Mouse (Mus musculus): ENCODE measurements around the gene Keg1. TPM values are rescaled to one million over a fixed set of nuclear protein-coding genes. Genes with fewer than 3 reads are reported as not detected.
"Not testable (repeated sequence)": the region's sequence is repeated elsewhere in the genome, so short reads cannot be mapped to it uniquely, and the experiment has no call there.

Keg1 gene
- polyA plus RNA-seq, 1 experiment from 2014 or later, result not detected

DNA sequence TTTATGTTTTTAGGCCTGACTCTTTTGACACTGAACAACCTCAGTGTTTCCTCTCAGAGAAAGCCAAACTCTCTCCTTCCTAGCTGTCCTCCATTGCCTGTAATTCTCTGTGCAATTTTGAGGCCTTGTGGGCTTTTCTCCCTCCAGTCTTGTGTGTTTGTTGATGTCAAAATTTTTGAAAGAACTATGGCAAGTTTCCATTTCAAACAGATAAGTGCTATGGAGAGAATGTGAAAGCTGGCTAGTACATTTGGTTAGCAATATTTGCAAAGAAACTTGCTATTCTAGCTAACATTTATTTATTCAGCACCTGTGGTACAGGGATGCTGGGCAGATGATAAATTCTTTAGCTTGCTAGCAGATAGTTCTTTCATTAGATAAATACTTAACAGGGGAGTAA is 635 bp downstream of the Keg1 start:
- Histone ChIP-seq H3K4me1 (ENCODE audit: control insufficient read depth, insufficient read depth, low read length) (no peaks in the 10 kb centered on the region), H3K27ac (ENCODE audit: low read length) (no peak overlapping the region), H3K36me3 (ENCODE audit: control insufficient read depth, insufficient read depth, low read length) (no peaks in the 10 kb centered on the region), H3K27me3 (ENCODE audit: control insufficient read depth, insufficient read depth, low read length) (no peaks in the 10 kb centered on the region), H3K4me3 (ENCODE audit: low read depth, low read length) (no peak overlapping the region), H3K9me3 (ENCODE audit: control insufficient read depth, low read depth, low read length) (no peaks in the 10 kb centered on the region), H3K9ac (replicated peaks; ENCODE audit: low read depth, low read length) (no peak overlapping the region), H3K4me2 (replicated peaks; ENCODE audit: low read depth, low read length) (no peak overlapping the region)
- no peak for ATAC-seq (ENCODE audit: insufficient number of reproducible peaks, insufficient read depth, low FRiP score, low read depth)

DNA sequence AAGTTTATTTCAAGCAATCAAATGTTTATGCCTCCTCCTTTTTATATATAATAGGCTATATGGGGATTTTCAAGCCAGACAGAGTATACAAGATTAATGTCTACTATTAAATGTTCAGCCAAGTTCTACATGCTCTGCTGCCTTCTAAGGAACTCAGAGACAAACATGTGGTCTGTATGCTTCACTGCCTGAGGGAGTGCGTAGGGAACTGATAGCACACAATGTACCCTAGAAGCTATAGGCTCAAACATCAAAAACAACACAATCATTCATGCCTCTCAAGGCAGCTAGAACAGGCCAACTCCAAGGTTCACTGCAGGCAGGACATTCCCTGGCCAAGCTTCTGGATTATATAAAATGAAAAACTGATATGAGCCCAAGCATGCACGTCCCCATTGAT is 12.9 kb downstream of the Keg1 start:
- no peaks in the 10 kb centered on the region for H3K9me3 ChIP-seq (ENCODE audit: control insufficient read depth, low read depth, low read length)
- no peak overlapping the region for H3K4me2 ChIP-seq (replicated peaks; ENCODE audit: low read depth, low read length)
- no peak overlapping the region for H3K4me3 ChIP-seq (ENCODE audit: low read depth, low read length)
- H3K9ac ChIP-seq (replicated peaks; ENCODE audit: low read depth, low read length), result no peak overlapping the region
- ATAC-seq (ENCODE audit: insufficient number of reproducible peaks, insufficient read depth, low FRiP score, low read depth), result no peak
- H3K4me1 ChIP-seq (ENCODE audit: control insufficient read depth, insufficient read depth, low read length), result no peaks in the 10 kb centered on the region
- WGBS, result 67% methylated on average over 2 of the region's 2 CpGs
- H3K27me3 ChIP-seq (ENCODE audit: control insufficient read depth, insufficient read depth, low read length), result no peaks in the 10 kb centered on the region
- no peak overlapping the region for H3K27ac ChIP-seq (ENCODE audit: low read length)
- no peaks in the 10 kb centered on the region for H3K36me3 ChIP-seq (ENCODE audit: control insufficient read depth, insufficient read depth, low read length)

DNA sequence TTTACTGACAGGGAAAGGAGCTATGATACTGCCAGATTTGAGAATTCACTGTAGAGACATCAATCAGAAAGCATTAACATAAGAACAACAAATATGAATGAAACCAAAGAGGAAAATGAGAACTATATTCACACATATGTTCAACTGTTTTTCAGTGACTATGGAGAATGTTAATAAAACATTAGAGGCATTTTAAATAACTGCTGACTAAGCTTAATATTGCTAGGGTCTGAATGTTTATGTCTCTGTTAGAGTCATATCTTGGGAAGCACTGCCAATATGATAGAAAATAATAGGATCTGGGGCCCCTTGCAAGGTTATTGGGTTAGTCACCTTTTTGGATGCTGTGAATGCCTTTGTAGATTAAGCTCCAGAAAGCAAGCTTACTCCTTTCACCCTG is 13.4 kb downstream of the Keg1 start:
- Histone ChIP-seq H3K4me3 (ENCODE audit: low read depth, low read length) (no peak overlapping the region), H3K4me2 (replicated peaks; ENCODE audit: low read depth, low read length) (no peak overlapping the region), H3K9ac (replicated peaks; ENCODE audit: low read depth, low read length) (no peak overlapping the region), H3K36me3 (ENCODE audit: control insufficient read depth, insufficient read depth, low read length) (no peaks in the 10 kb centered on the region), H3K27ac (ENCODE audit: low read length) (no peak overlapping the region), H3K27me3 (ENCODE audit: control insufficient read depth, insufficient read depth, low read length) (no peaks in the 10 kb centered on the region), H3K4me1 (ENCODE audit: control insufficient read depth, insufficient read depth, low read length) (no peaks in the 10 kb centered on the region), H3K9me3 (ENCODE audit: control insufficient read depth, low read depth, low read length) (no peaks in the 10 kb centered on the region)
- ATAC-seq (ENCODE audit: insufficient number of reproducible peaks, insufficient read depth, low FRiP score, low read depth), result no peak

DNA sequence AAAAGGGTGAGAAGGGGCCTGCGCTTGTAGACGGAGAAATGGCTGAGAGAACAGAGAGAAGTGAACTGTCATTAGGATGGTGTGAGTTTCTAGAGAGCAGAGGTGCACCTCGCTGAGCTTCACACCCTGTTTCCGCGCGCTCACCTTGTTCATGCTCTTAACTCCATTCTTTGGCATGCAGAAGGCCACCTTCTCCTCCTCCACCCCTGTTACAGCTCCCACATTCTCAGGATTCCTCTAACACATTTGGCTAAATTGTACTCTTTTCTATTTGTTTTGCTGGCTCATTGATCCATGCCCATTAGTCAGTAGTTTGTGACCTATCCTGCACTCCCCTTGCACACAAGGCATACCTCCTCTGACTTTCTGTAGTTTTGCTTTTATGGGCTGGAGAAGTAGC is 23.6 kb downstream of the Keg1 start:
- no peaks in the 10 kb centered on the region for H3K4me1 ChIP-seq (ENCODE audit: control insufficient read depth, insufficient read depth, low read length)
- H3K36me3 ChIP-seq (ENCODE audit: control insufficient read depth, insufficient read depth, low read length), result no peaks in the 10 kb centered on the region
- H3K27ac ChIP-seq (ENCODE audit: low read length), result no peak overlapping the region
- no peak overlapping the region for H3K4me3 ChIP-seq (ENCODE audit: low read depth, low read length)
- no peak overlapping the region for H3K9ac ChIP-seq (replicated peaks; ENCODE audit: low read depth, low read length)
- no peaks in the 10 kb centered on the region for H3K27me3 ChIP-seq (ENCODE audit: control insufficient read depth, insufficient read depth, low read length)
- WGBS, result 66% methylated on average over 6 of the region's 6 CpGs
- no peak for ATAC-seq (ENCODE audit: insufficient number of reproducible peaks, insufficient read depth, low FRiP score, low read depth)
- no peak overlapping the region for H3K4me2 ChIP-seq (replicated peaks; ENCODE audit: low read depth, low read length)
- H3K9me3 ChIP-seq (ENCODE audit: control insufficient read depth, low read depth, low read length), result no peaks in the 10 kb centered on the region

DNA sequence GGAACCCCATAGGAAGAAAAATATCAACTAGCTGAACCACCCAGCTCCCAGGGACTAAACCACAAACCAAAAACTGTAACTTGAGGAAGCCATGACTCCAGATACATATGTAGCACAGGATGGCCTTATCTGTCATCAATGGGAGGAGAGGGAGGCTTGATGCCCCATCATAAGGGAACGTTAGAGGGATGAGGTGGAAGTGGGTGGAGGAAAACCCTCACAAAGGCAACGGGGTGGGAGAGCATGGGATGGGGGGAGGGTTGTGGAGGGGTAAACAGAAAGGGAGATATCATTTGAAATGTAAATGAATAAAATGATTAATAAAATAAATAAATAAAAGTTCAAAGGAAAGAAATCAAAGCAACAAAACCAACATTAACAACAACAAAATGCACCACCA is 24.9 kb downstream of the Keg1 start:
- Histone ChIP-seq H3K4me2 (replicated peaks; ENCODE audit: low read depth, low read length) (no peak overlapping the region), H3K9ac (replicated peaks; ENCODE audit: low read depth, low read length) (no peak overlapping the region), H3K4me3 (ENCODE audit: low read depth, low read length) (no peak overlapping the region), H3K36me3 (ENCODE audit: control insufficient read depth, insufficient read depth, low read length) (no peaks in the 10 kb centered on the region), H3K4me1 (ENCODE audit: control insufficient read depth, insufficient read depth, low read length) (no peaks in the 10 kb centered on the region), H3K27ac (ENCODE audit: low read length) (no peak overlapping the region), H3K27me3 (ENCODE audit: control insufficient read depth, insufficient read depth, low read length) (no peaks in the 10 kb centered on the region), H3K9me3 (ENCODE audit: control insufficient read depth, low read depth, low read length) (no peaks in the 10 kb centered on the region)
- no peak for ATAC-seq (ENCODE audit: insufficient number of reproducible peaks, insufficient read depth, low FRiP score, low read depth)
- WGBS, result 63% methylated on average over 2 of the region's 2 CpGs

DNA sequence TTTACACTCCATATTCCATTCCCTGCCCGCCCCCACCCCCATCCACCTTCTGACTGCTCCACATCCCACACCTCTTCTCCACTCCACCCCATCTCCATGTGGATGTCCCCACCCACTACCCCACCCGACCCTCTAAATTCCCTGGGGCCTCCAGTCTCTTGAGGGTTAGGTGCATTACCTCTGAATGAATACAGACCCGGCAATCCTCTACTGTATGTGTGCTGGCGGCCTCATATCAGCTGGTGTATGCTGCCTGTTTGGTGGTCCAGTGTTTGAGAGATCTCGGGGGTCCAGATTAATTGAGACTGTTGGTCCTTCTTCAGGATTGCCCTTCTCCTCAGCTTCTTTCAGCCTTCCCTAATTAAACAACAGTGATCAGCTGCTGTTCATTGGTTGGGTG is 25.3 kb downstream of the Keg1 start:
- not testable (repeated sequence) for H3K9ac ChIP-seq (replicated peaks; ENCODE audit: low read depth, low read length); H3K27me3 ChIP-seq (ENCODE audit: control insufficient read depth, insufficient read depth, low read length)
- 90% methylated on average over 5 of the region's 5 CpGs for WGBS

DNA sequence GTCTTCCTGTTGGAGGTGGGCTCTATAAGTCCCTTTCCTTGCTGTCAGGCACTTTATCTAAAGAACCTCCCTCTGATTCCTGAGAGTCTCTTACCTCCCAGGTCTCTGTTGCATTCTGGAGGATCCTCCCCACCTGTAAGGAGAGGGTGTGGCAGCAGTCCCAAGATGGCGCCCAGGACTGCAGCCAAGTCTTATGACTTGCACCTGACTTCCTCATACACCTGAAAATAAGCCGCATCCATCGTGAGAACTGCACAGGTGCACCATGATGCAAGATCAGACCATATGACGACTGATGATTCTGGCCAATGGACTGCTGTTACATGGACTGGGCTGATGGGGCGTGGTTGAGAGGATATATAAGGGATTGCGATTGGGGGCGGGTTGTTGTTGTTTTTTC is 26.0 kb downstream of the Keg1 start:
- not testable (repeated sequence) for H3K27ac ChIP-seq (ENCODE audit: low read length); H3K4me1 ChIP-seq (ENCODE audit: control insufficient read depth, insufficient read depth, low read length); H3K9me3 ChIP-seq (ENCODE audit: control insufficient read depth, low read depth, low read length); H3K4me3 ChIP-seq (ENCODE audit: low read depth, low read length); H3K4me2 ChIP-seq (replicated peaks; ENCODE audit: low read depth, low read length); H3K27me3 ChIP-seq (ENCODE audit: control insufficient read depth, insufficient read depth, low read length); ATAC-seq (ENCODE audit: insufficient number of reproducible peaks, insufficient read depth, low FRiP score, low read depth); H3K9ac ChIP-seq (replicated peaks; ENCODE audit: low read depth, low read length); H3K36me3 ChIP-seq (ENCODE audit: control insufficient read depth, insufficient read depth, low read length)
- WGBS, result 92% methylated on average over 7 of the region's 7 CpGs

More for the DNA sequence above, 25.3 kb downstream of the Keg1 start:
- H3K4me3 ChIP-seq (ENCODE audit: low read depth, low read length); H3K4me1 ChIP-seq (ENCODE audit: control insufficient read depth, insufficient read depth, low read length); ATAC-seq (ENCODE audit: insufficient number of reproducible peaks, insufficient read depth, low FRiP score, low read depth); H3K4me2 ChIP-seq (replicated peaks; ENCODE audit: low read depth, low read length); H3K27ac ChIP-seq (ENCODE audit: low read length); H3K9me3 ChIP-seq (ENCODE audit: control insufficient read depth, low read depth, low read length); H3K36me3 ChIP-seq (ENCODE audit: control insufficient read depth, insufficient read depth, low read length): not testable (repeated sequence)

DNA sequence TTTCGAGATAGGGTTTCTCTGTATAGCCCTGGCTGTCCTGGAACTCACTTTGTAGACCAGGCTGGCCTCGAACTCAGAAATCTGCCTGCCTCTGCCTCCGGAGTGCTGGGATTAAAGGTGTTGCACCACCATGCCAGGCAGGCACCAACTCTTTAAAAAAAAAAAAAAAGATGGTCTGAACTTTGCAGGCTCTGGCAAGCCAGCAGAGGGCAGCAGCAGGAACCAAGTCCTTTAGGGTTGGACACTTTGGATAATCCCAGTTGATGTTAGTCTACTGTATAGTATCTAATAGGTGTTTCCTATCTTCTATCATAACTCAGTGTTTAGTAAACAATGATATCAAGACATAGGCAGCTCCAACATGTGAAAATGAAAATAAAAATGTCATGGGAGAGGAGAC is 26.7 kb downstream of the Keg1 start:
- no peak overlapping the region for H3K27ac ChIP-seq (ENCODE audit: low read length)
- no peak overlapping the region for H3K9ac ChIP-seq (replicated peaks; ENCODE audit: low read depth, low read length)
- H3K4me2 ChIP-seq (replicated peaks; ENCODE audit: low read depth, low read length), result no peak overlapping the region
- 87% methylated on average over 2 of the region's 3 CpGs for WGBS
- ATAC-seq (ENCODE audit: insufficient number of reproducible peaks, insufficient read depth, low FRiP score, low read depth), result no peak
- no peaks in the 10 kb centered on the region for H3K9me3 ChIP-seq (ENCODE audit: control insufficient read depth, low read depth, low read length)
- no peaks in the 10 kb centered on the region for H3K4me1 ChIP-seq (ENCODE audit: control insufficient read depth, insufficient read depth, low read length)
- no peak overlapping the region for H3K4me3 ChIP-seq (ENCODE audit: low read depth, low read length)
- no peaks in the 10 kb centered on the region for H3K36me3 ChIP-seq (ENCODE audit: control insufficient read depth, insufficient read depth, low read length)
- H3K27me3 ChIP-seq (ENCODE audit: control insufficient read depth, insufficient read depth, low read length), result no peaks in the 10 kb centered on the region

DNA sequence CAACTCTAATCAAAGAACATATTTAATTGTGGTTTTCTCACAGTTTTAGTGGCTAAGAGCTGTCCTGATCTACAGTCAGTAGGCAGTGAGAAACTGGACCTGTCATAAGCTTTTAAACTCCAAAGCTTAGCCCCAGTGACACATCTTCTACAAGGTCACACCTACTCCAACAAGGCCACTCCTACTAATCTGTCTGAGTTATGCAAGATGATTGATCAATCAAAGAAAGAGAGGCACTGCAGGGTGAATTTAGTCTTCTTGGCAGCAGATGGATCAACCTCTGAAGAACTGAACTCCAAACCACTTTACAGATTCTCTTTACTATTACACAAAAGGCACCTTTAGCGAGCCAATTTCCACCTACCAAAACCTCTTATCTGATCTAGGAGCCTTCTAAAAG is 30.3 kb downstream of the Keg1 start:
- Histone ChIP-seq H3K27me3 (ENCODE audit: control insufficient read depth, insufficient read depth, low read length) (no peaks in the 10 kb centered on the region), H3K27ac (ENCODE audit: low read length) (no peak overlapping the region), H3K4me3 (ENCODE audit: low read depth, low read length) (no peak overlapping the region), H3K9me3 (ENCODE audit: control insufficient read depth, low read depth, low read length) (no peaks in the 10 kb centered on the region), H3K9ac (replicated peaks; ENCODE audit: low read depth, low read length) (no peak overlapping the region), H3K4me1 (ENCODE audit: control insufficient read depth, insufficient read depth, low read length) (no peaks in the 10 kb centered on the region), H3K4me2 (replicated peaks; ENCODE audit: low read depth, low read length) (no peak overlapping the region), H3K36me3 (ENCODE audit: control insufficient read depth, insufficient read depth, low read length) (no peaks in the 10 kb centered on the region)
- WGBS, result 63% methylated on average over 1 of the region's 1 CpGs
- ATAC-seq (ENCODE audit: insufficient number of reproducible peaks, insufficient read depth, low FRiP score, low read depth), result no peak
